Mouse (Mus musculus) limb, embryonic 15.5 days (tissue): ENCODE data around the gene Mrpl44. TPM values are rescaled to one million over a fixed set of nuclear protein-coding genes. Genes with fewer than 3 reads are reported as not detected.

ENCODE experiments used
- ATAC-seq: fragments of 200-750 bp; cut with Nextera tagmentation; 2 replicates; pipeline ENCODE4 v1.8.0; 2017; ENCODE audit warnings: low read depth, moderate TSS enrichment; ENCODE audit not compliant: insufficient number of reproducible peaks, low FRiP score, low TSS enrichment
- H3K27ac ChIP-seq: fragments of 300-500 bp; sonication (generic); 2 replicates; pipeline ENCODE4 v1.5.1; 2015; ENCODE audit warnings: moderate library complexity, mild to moderate bottlenecking, inconsistent platforms
- H3K27me3 ChIP-seq: fragments of 300-500 bp; sonication (generic); 2 replicates; pipeline ENCODE4 v1.6.1; 2015; ENCODE audit warnings: inconsistent platforms
- H3K36me3 ChIP-seq: fragments of 300-500 bp; sonication (generic); 2 replicates; pipeline ENCODE4 v1.6.1; 2015; ENCODE audit warnings: inconsistent platforms
- H3K4me1 ChIP-seq: fragments of 300-500 bp; sonication (generic); 2 replicates; pipeline ENCODE4 v1.6.1; 2015; ENCODE audit warnings: inconsistent platforms
- H3K4me2 ChIP-seq: fragments of 300-500 bp; sonication (generic); 2 replicates; pipeline ENCODE4 v1.6.1; 2015; ENCODE audit warnings: mild to moderate bottlenecking, inconsistent platforms
- H3K4me3 ChIP-seq: fragments of 300-500 bp; sonication (generic); 2 replicates; pipeline ENCODE4 v1.5.1; 2015; ENCODE audit warnings: mild to moderate bottlenecking, inconsistent platforms
- H3K9ac ChIP-seq: fragments of 300-500 bp; sonication (generic); 2 replicates; pipeline ENCODE4 v1.6.1; 2015; ENCODE audit warnings: inconsistent platforms
- H3K9me3 ChIP-seq: fragments of 300-500 bp; sonication (generic); 2 replicates; pipeline ENCODE4 v1.6.1; 2016; ENCODE audit warnings: inconsistent platforms
- WGBS: fragments of 180-500 bp; shearing (Covaris S2); methylation state at CpG from one replicate; pipeline ENCODE4 v1.1.7; 2015; 5-methylcytosine and 5-hydroxymethylcytosine counted together
- polyA plus RNA-seq: library from polyadenylated mRNA; unstranded; fragments of >200 nt; fragmentation: Nextera tagmentation; extraction: Ambion mirVana; gene quantifications from 2 replicates; pipeline ENCODE4 v1.2.1, GENCODE M21; 2015

Gene Mrpl44
- polyA plus RNA-seq = 42.1 and 46.1 TPM in 2 replicates

GRCm38 (mm10) chr1:79775927-79776458 lies at the start of gene Mrpl44, which contains the start of gene Wdfy1:
Mrpl44 (plus strand) TSS chr1:79776018.
Wdfy1 (minus strand) TSS chr1:79776143.
- peak within 1 kb of the TSS; percentile 95 for H3K4me3 ChIP-seq
- peak within 1 kb of the TSS; percentile 50 for H3K4me2 ChIP-seq
- H3K27me3 ChIP-seq = no peaks in the 10 kb centered on the region
- 0 out of 2 replicates have a peak, but pooled peaks cover 4% of the 10 kb centered on the region for H3K4me1 ChIP-seq
- peak within 1 kb of the TSS; percentile 90 for H3K9ac ChIP-seq
- H3K9me3 ChIP-seq = no peaks in the 10 kb centered on the region
- peak within 1 kb of the TSS; percentile 90 for H3K27ac ChIP-seq
- peaks cover 31% of the 10 kb centered on the region for H3K36me3 ChIP-seq
- ATAC-seq = peak; percentile 96
- WGBS = under 1% methylated on average over 38 of the region's 38 CpGs

GRCm38 (mm10) chr1:79734794-79735193 lies 41.0 kb upstream of the Mrpl44 start:
- H3K27ac ChIP-seq = no peak overlapping the region
- no peak for ATAC-seq
- no peaks in the 10 kb centered on the region for H3K4me1 ChIP-seq
- H3K9ac ChIP-seq = no peak overlapping the region
- WGBS = 88% methylated on average over 5 of the region's 5 CpGs
- H3K4me3 ChIP-seq = no peak overlapping the region
- H3K9me3 ChIP-seq = no peaks in the 10 kb centered on the region
- peaks cover 9% of the 10 kb centered on the region; the same call in 1 of the 2 replicates for H3K36me3 ChIP-seq
- H3K27me3 ChIP-seq = no peaks in the 10 kb centered on the region
- no peak overlapping the region for H3K4me2 ChIP-seq

GRCm38 (mm10) chr1:79736408-79736807 lies 39.4 kb upstream of the Mrpl44 start:
- no peak overlapping the region for H3K4me2 ChIP-seq

GRCm38 (mm10) chr1:79739726-79740125 lies 36.1 kb upstream of the Mrpl44 start:
- no peak for ATAC-seq
- Histone ChIP-seq H3K27me3 (no peaks in the 10 kb centered on the region), H3K9me3 (no peaks in the 10 kb centered on the region), H3K27ac (no peak overlapping the region), H3K9ac (no peak overlapping the region), H3K36me3 (peaks cover 5% of the 10 kb centered on the region; the same call in 1 of the 2 replicates), H3K4me2 (no peak overlapping the region), H3K4me1 (no peaks in the 10 kb centered on the region), H3K4me3 (no peak overlapping the region)
- 89% methylated on average over 2 of the region's 2 CpGs for WGBS

More at GRCm38 (mm10) chr1:79736408-79736807, 39.4 kb upstream of the Mrpl44 start:
- WGBS = 85% methylated on average over 3 of the region's 3 CpGs
- ATAC-seq = no peak
- Histone ChIP-seq H3K4me3 (no peak overlapping the region), H3K27me3 (no peaks in the 10 kb centered on the region), H3K27ac (no peak overlapping the region), H3K36me3 (peaks cover 9% of the 10 kb centered on the region; the same call in 1 of the 2 replicates), H3K4me1 (no peaks in the 10 kb centered on the region), H3K9ac (no peak overlapping the region), H3K9me3 (no peaks in the 10 kb centered on the region)

- no peak for ATAC-seq
- no peaks in the 10 kb centered on the region for H3K4me1 ChIP-seq
- no peak overlapping the region for H3K4me2 ChIP-seq
- no peaks in the 10 kb centered on the region for H3K27me3 ChIP-seq
- peaks cover 5% of the 10 kb centered on the region; the same call in 1 of the 2 replicates for H3K36me3 ChIP-seq
- H3K9me3 ChIP-seq = no peaks in the 10 kb centered on the region
- no peak overlapping the region for H3K4me3 ChIP-seq
- no peak overlapping the region for H3K9ac ChIP-seq
- no peak overlapping the region for H3K27ac ChIP-seq
- WGBS = 82% methylated on average over 4 of the region's 4 CpGs
Measured at GRCm38 (mm10) chr1:79741002-79741401, 34.8 kb upstream of the Mrpl44 start.

GRCm38 (mm10) chr1:79742949-79743348 lies 32.9 kb upstream of the Mrpl44 start:
- Histone ChIP-seq H3K36me3 (peaks cover 5% of the 10 kb centered on the region; the same call in 1 of the 2 replicates), H3K4me3 (no peak overlapping the region), H3K9ac (no peak overlapping the region), H3K9me3 (no peaks in the 10 kb centered on the region), H3K27ac (no peak overlapping the region), H3K4me2 (no peak overlapping the region), H3K27me3 (no peaks in the 10 kb centered on the region), H3K4me1 (no peaks in the 10 kb centered on the region)
- ATAC-seq = no peak
- 85% methylated on average over 7 of the region's 7 CpGs for WGBS

GRCm38 (mm10) chr1:79743385-79743784 lies 32.4 kb upstream of the Mrpl44 start:
- Histone ChIP-seq H3K9ac (no peak overlapping the region), H3K36me3 (peaks cover 2% of the 10 kb centered on the region; the same call in 1 of the 2 replicates), H3K27me3 (no peaks in the 10 kb centered on the region), H3K4me1 (no peaks in the 10 kb centered on the region), H3K4me3 (no peak overlapping the region), H3K27ac (no peak overlapping the region), H3K9me3 (no peaks in the 10 kb centered on the region), H3K4me2 (no peak overlapping the region)
- WGBS = 94% methylated on average over 1 of the region's 1 CpGs
- ATAC-seq = no peak

GRCm38 (mm10) chr1:79746056-79746455 lies 29.8 kb upstream of the Mrpl44 start:
- H3K27ac ChIP-seq = no peak overlapping the region
- H3K4me1 ChIP-seq = no peaks in the 10 kb centered on the region
- no peak overlapping the region for H3K4me2 ChIP-seq
- no peak for ATAC-seq
- no peaks in the 10 kb centered on the region for H3K36me3 ChIP-seq
- no peak overlapping the region for H3K4me3 ChIP-seq
- H3K9ac ChIP-seq = no peak overlapping the region
- no peaks in the 10 kb centered on the region for H3K27me3 ChIP-seq
- 71% methylated on average over 4 of the region's 4 CpGs for WGBS
- H3K9me3 ChIP-seq = no peaks in the 10 kb centered on the region

- Histone ChIP-seq H3K4me3 (no peak overlapping the region), H3K27me3 (no peaks in the 10 kb centered on the region), H3K4me1 (no peaks in the 10 kb centered on the region), H3K9me3 (no peaks in the 10 kb centered on the region), H3K4me2 (no peak overlapping the region), H3K27ac (no peak overlapping the region), H3K9ac (no peak overlapping the region), H3K36me3 (peaks cover 3% of the 10 kb centered on the region; the same call in 1 of the 2 replicates)
- WGBS = 88% methylated on average over 5 of the region's 5 CpGs
- ATAC-seq = no peak
Measured at GRCm38 (mm10) chr1:79751186-79751585, 24.6 kb upstream of the Mrpl44 start.

- H3K36me3 ChIP-seq = peaks cover 3% of the 10 kb centered on the region; the same call in 1 of the 2 replicates
- 80% methylated on average over 7 of the region's 7 CpGs for WGBS
- no peaks in the 10 kb centered on the region for H3K27me3 ChIP-seq
Measured at GRCm38 (mm10) chr1:79752015-79752695, 23.7 kb upstream of the Mrpl44 start.

GRCm38 (mm10) chr1:79752714-79753340 lies 23.0 kb upstream of the Mrpl44 start:
- peaks cover 3% of the 10 kb centered on the region; the same call in 1 of the 2 replicates for H3K36me3 ChIP-seq
- H3K4me3 ChIP-seq = no peak overlapping the region
- no peak overlapping the region for H3K27ac ChIP-seq
- no peak for ATAC-seq
- WGBS = 81% methylated on average over 4 of the region's 4 CpGs
- H3K9ac ChIP-seq = no peak overlapping the region
- H3K4me2 ChIP-seq = no peak overlapping the region
- peaks cover 6% of the 10 kb centered on the region; the same call in 1 of the 2 replicates for H3K4me1 ChIP-seq
- no peaks in the 10 kb centered on the region for H3K27me3 ChIP-seq
- no peaks in the 10 kb centered on the region for H3K9me3 ChIP-seq

More at GRCm38 (mm10) chr1:79752015-79752695, 23.7 kb upstream of the Mrpl44 start:
- no peak overlapping the region for H3K4me2 ChIP-seq
- H3K27ac ChIP-seq = no peak overlapping the region
- peaks cover 5% of the 10 kb centered on the region; the same call in 1 of the 2 replicates for H3K4me1 ChIP-seq
- H3K4me3 ChIP-seq = no peak overlapping the region
- no peak overlapping the region for H3K9ac ChIP-seq
- H3K9me3 ChIP-seq = no peaks in the 10 kb centered on the region
- ATAC-seq = no peak

GRCm38 (mm10) chr1:79753456-79753855 lies 22.4 kb upstream of the Mrpl44 start:
- H3K4me1 ChIP-seq = peaks cover 6% of the 10 kb centered on the region; the same call in 1 of the 2 replicates
- peaks cover 3% of the 10 kb centered on the region; the same call in 1 of the 2 replicates for H3K36me3 ChIP-seq
- no peak overlapping the region for H3K4me2 ChIP-seq
- ATAC-seq = no peak
- 85% methylated on average over 3 of the region's 3 CpGs for WGBS
- H3K9me3 ChIP-seq = no peaks in the 10 kb centered on the region
- no peak overlapping the region for H3K27ac ChIP-seq
- H3K4me3 ChIP-seq = no peak overlapping the region
- H3K9ac ChIP-seq = no peak overlapping the region
- no peaks in the 10 kb centered on the region for H3K27me3 ChIP-seq
